Mouse (Mus musculus) ovary, adult 18-20 months (tissue): ENCODE measurements at regions not wholly inside any gene's neighbourhood (a gene's known extent, or its start where the extent isn't known, plus 50 kb on each side); places are given as distances from the start of the nearest gene placed in this dataset.

Source experiments
- DNase-seq: peaks from one replicate; pipeline ENCODE4 v3.0.0; 2022; ENCODE audit warnings: low spot score, mixed read lengths

GRCm38 (mm10) chr12:54316980-54317471 lies 113.4 kb upstream of the Egln3 start:
- DNase-seq: no peak

- no peak for DNase-seq
Observed at GRCm38 (mm10) chr12:54316066-54316567, 112.5 kb upstream of the Egln3 start.

GRCm38 (mm10) chr12:54314153-54314552 lies 110.5 kb upstream of the Egln3 start:
- no peak for DNase-seq

- DNase-seq: no peak
Observed at GRCm38 (mm10) chr12:54313211-54313845, 109.7 kb upstream of the Egln3 start.

- no peak for DNase-seq
Observed at GRCm38 (mm10) chr12:54312522-54313210, 109.0 kb upstream of the Egln3 start.

- DNase-seq: no peak
Observed at GRCm38 (mm10) chr12:54311896-54312521, 108.3 kb upstream of the Egln3 start.

- DNase-seq: no peak
Observed at GRCm38 (mm10) chr12:54309874-54310273, 106.2 kb upstream of the Egln3 start.

- DNase-seq: no peak
Observed at GRCm38 (mm10) chr12:54309219-54309618, 105.6 kb upstream of the Egln3 start.

GRCm38 (mm10) chr12:54305135-54305630 lies 101.5 kb upstream of the Egln3 start:
- DNase-seq: no peak

- DNase-seq: no peak
Observed at GRCm38 (mm10) chr12:54303746-54304145, 100.1 kb upstream of the Egln3 start.

GRCm38 (mm10) chr12:54299506-54299905 lies 95.8 kb upstream of the Egln3 start:
- no peak for DNase-seq

GRCm38 (mm10) chr12:54293248-54293647 lies 89.6 kb upstream of the Egln3 start:
- DNase-seq: no peak

- DNase-seq: no peak
Observed at GRCm38 (mm10) chr12:54290311-54290710, 86.7 kb upstream of the Egln3 start.

GRCm38 (mm10) chr12:54288747-54289146 lies 85.1 kb upstream of the Egln3 start:
- no peak for DNase-seq

- no peak for DNase-seq
Observed at GRCm38 (mm10) chr12:54288041-54288502, 84.4 kb upstream of the Egln3 start.

- no peak for DNase-seq
Observed at GRCm38 (mm10) chr12:54286911-54287819, 83.5 kb upstream of the Egln3 start.

GRCm38 (mm10) chr12:54283646-54284045 lies 80.0 kb upstream of the Egln3 start:
- no peak for DNase-seq

GRCm38 (mm10) chr12:54283011-54283410 lies 79.4 kb upstream of the Egln3 start:
- no peak for DNase-seq

GRCm38 (mm10) chr12:54282281-54282921 lies 78.7 kb upstream of the Egln3 start:
- DNase-seq: no peak

GRCm38 (mm10) chr12:54280457-54280856 lies 76.8 kb upstream of the Egln3 start:
- no peak for DNase-seq

- no peak for DNase-seq
Observed at GRCm38 (mm10) chr12:54280001-54280400, 76.3 kb upstream of the Egln3 start.
